Mouse (Mus musculus): ENCODE data around the gene Gpld1. TPM values are rescaled to one million over a fixed set of nuclear protein-coding genes. Genes with fewer than 3 reads are reported as not detected.

Gene Gpld1
- polyA plus RNA-seq, 1 experiment = 0.04 TPM

DNA sequence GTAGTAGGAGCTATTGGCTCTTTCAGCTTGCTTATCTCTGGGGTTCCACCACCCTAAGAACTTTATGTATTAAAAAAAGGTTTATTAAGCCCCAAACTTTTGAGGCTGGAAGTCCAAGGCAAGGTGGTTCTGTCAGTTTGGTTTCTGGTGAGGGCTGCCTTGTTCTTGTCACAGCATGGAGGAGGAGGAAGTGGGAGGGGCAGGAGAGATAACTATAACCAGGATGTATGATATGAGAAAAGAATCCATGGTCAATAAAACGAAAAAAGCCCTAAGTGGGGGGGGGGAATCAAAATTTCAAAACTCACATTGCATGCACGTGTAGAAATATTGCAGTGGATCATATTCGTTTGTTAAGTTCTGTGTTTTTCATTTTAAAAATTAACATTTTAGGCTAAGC lies 80.2 kb downstream of the Gpld1 start:
- TF ChIP-seq POLR2AphosphoS2 (IDR thresholded peaks at IDR 0.05; ENCODE audit: insufficient read length, low read depth) = no peak
- no peak for TF ChIP-seq MYOD1 (IDR thresholded peaks at IDR 0.05; ENCODE audit: control insufficient read depth in 1 of 3, insufficient read length in 2 of 3, low read depth in 2 of 3)
- no peak for TF ChIP-seq USF1 (IDR thresholded peaks at IDR 0.05; ENCODE audit: low read depth)
- no peak for TF ChIP-seq TCF3 (IDR thresholded peaks at IDR 0.05; ENCODE audit: insufficient read length, low read depth)
- TF ChIP-seq SRF (IDR thresholded peaks at IDR 0.05; ENCODE audit: control insufficient read depth, insufficient read length, low read depth) = no peak
- no peak for TF ChIP-seq TCF12 (IDR thresholded peaks at IDR 0.05; ENCODE audit: insufficient read depth, poor library complexity, severe bottlenecking)
- no peak for TF ChIP-seq REST (IDR thresholded peaks at IDR 0.05; ENCODE audit: insufficient read depth, insufficient read length)
- TF ChIP-seq MAX (IDR thresholded peaks at IDR 0.05; ENCODE audit: low read depth) = no peak
- no peak for TF ChIP-seq POLR2A (IDR thresholded peaks at IDR 0.05; ENCODE audit: insufficient read length, low read depth)
- no peak overlapping the region for H3ac ChIP-seq (ENCODE audit: control insufficient read depth, insufficient read length)

GRCm38 (mm10) chr13:25024655-25025054 lies 81.7 kb downstream of the Gpld1 start:
- TF ChIP-seq REST (IDR thresholded peaks at IDR 0.05; ENCODE audit: insufficient read depth, insufficient read length) (no peak), SRF (IDR thresholded peaks at IDR 0.05; ENCODE audit: control insufficient read depth, insufficient read length, low read depth) (no peak), POLR2AphosphoS2 (IDR thresholded peaks at IDR 0.05; ENCODE audit: insufficient read length, low read depth) (no peak), CEBPB (IDR thresholded peaks at IDR 0.05; ENCODE audit: insufficient read depth, poor library complexity, severe bottlenecking) (no peak), USF1 (IDR thresholded peaks at IDR 0.05; ENCODE audit: low read depth) (no peak), MYOD1 (IDR thresholded peaks at IDR 0.05; ENCODE audit: control insufficient read depth in 1 of 3, insufficient read length in 2 of 3, low read depth in 2 of 3) (no peak), MYOG (IDR thresholded peaks at IDR 0.05; ENCODE audit: control insufficient read depth in 1 of 3, insufficient read depth in 1 of 3, insufficient read length in 2 of 3, low read depth in 2 of 3) (no peak), TCF3 (IDR thresholded peaks at IDR 0.05; ENCODE audit: insufficient read length, low read depth) (no peak), TCF12 (IDR thresholded peaks at IDR 0.05; ENCODE audit: insufficient read depth, poor library complexity, severe bottlenecking) (no peak), POLR2A (IDR thresholded peaks at IDR 0.05; ENCODE audit: insufficient read length, low read depth) (no peak), E2F4 (IDR thresholded peaks at IDR 0.05; ENCODE audit: insufficient read depth) (no peak), MAX (IDR thresholded peaks at IDR 0.05; ENCODE audit: low read depth) (no peak)
- Histone ChIP-seq H3K27me3 (ENCODE audit: control insufficient read depth, insufficient read depth, insufficient read length) (no peaks in the 10 kb centered on the region), H3K36me3 (ENCODE audit: control insufficient read depth, insufficient read depth) (no peaks in the 10 kb centered on the region), H3K4me3 (no peak overlapping the region), H3ac (ENCODE audit: control insufficient read depth, insufficient read length) (no peak overlapping the region), H3K4me2 (ENCODE audit: low read depth) (no peak overlapping the region), H3K79me2 (ENCODE audit: control insufficient read depth, insufficient read depth) (peaks cover 1% of the 10 kb centered on the region)

More for the DNA sequence above, 80.2 kb downstream of the Gpld1 start:
- Histone ChIP-seq H3K4me3 (no peak overlapping the region), H3K27me3 (ENCODE audit: control insufficient read depth, insufficient read depth, insufficient read length) (no peaks in the 10 kb centered on the region), H3K4me2 (ENCODE audit: low read depth) (no peak overlapping the region), H3K79me2 (ENCODE audit: control insufficient read depth, insufficient read depth) (peaks cover 16% of the 10 kb centered on the region), H3K36me3 (ENCODE audit: control insufficient read depth, insufficient read depth) (no peaks in the 10 kb centered on the region)

- TF ChIP-seq REST (IDR thresholded peaks at IDR 0.05; ENCODE audit: insufficient read depth, insufficient read length) (no peak), MYOG (IDR thresholded peaks at IDR 0.05; ENCODE audit: control insufficient read depth in 1 of 3, insufficient read depth in 1 of 3, insufficient read length in 2 of 3, low read depth in 2 of 3) (no peak), SRF (IDR thresholded peaks at IDR 0.05; ENCODE audit: control insufficient read depth, insufficient read length, low read depth) (no peak), TCF3 (IDR thresholded peaks at IDR 0.05; ENCODE audit: insufficient read length, low read depth) (no peak), TCF12 (IDR thresholded peaks at IDR 0.05; ENCODE audit: insufficient read depth, poor library complexity, severe bottlenecking) (no peak), USF1 (IDR thresholded peaks at IDR 0.05; ENCODE audit: low read depth) (no peak), POLR2AphosphoS2 (IDR thresholded peaks at IDR 0.05; ENCODE audit: insufficient read length, low read depth) (no peak), E2F4 (IDR thresholded peaks at IDR 0.05; ENCODE audit: insufficient read depth) (no peak), MYOD1 (IDR thresholded peaks at IDR 0.05; ENCODE audit: control insufficient read depth in 1 of 3, insufficient read length in 2 of 3, low read depth in 2 of 3) (no peak), CEBPB (IDR thresholded peaks at IDR 0.05; ENCODE audit: insufficient read depth, poor library complexity, severe bottlenecking) (no peak), MAX (IDR thresholded peaks at IDR 0.05; ENCODE audit: low read depth) (no peak), POLR2A (IDR thresholded peaks at IDR 0.05; ENCODE audit: insufficient read length, low read depth) (no peak)
- Histone ChIP-seq H3K4me2 (ENCODE audit: low read depth) (no peak overlapping the region), H3K27me3 (ENCODE audit: control insufficient read depth, insufficient read depth, insufficient read length) (no peaks in the 10 kb centered on the region), H3K36me3 (ENCODE audit: control insufficient read depth, insufficient read depth) (no peaks in the 10 kb centered on the region), H3K79me2 (ENCODE audit: control insufficient read depth, insufficient read depth) (no peaks in the 10 kb centered on the region), H3ac (ENCODE audit: control insufficient read depth, insufficient read length) (no peak overlapping the region), H3K4me3 (no peak overlapping the region)
These were observed 83.6 kb downstream of the Gpld1 start for GRCm38 (mm10) chr13:25026409-25027113.

DNA sequence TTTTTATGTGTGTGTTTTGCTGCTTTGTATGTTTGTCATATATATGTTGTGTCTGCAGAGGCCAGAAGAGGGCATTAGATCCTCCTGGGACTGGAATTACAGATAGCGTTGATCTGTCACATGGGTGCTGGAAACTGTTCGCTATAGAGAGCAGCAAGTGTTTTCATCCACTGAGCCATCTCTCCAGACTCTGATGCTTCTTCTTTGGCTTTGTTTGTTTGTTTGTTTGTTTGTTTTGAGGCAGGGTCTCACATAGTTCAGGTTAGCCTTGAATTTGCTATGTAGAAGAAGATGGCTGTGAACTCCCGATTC lies 84.1 kb downstream of the Gpld1 start:
- H3K36me3 ChIP-seq (ENCODE audit: control insufficient read depth, insufficient read depth) = no peaks in the 10 kb centered on the region
- H3K4me2 ChIP-seq (ENCODE audit: low read depth) = no peak overlapping the region
- no peak overlapping the region for H3K4me3 ChIP-seq
- no peak overlapping the region for H3ac ChIP-seq (ENCODE audit: control insufficient read depth, insufficient read length)
- H3K27me3 ChIP-seq (ENCODE audit: control insufficient read depth, insufficient read depth, insufficient read length) = no peaks in the 10 kb centered on the region
- no peak for TF ChIP-seq POLR2A (IDR thresholded peaks at IDR 0.05; ENCODE audit: insufficient read length, low read depth)
- no peak for TF ChIP-seq REST (IDR thresholded peaks at IDR 0.05; ENCODE audit: insufficient read depth, insufficient read length)
- TF ChIP-seq CEBPB (IDR thresholded peaks at IDR 0.05; ENCODE audit: insufficient read depth, poor library complexity, severe bottlenecking) = no peak
- TF ChIP-seq TCF3 (IDR thresholded peaks at IDR 0.05; ENCODE audit: insufficient read length, low read depth) = no peak
- no peak for TF ChIP-seq SRF (IDR thresholded peaks at IDR 0.05; ENCODE audit: control insufficient read depth, insufficient read length, low read depth)
- TF ChIP-seq POLR2AphosphoS2 (IDR thresholded peaks at IDR 0.05; ENCODE audit: insufficient read length, low read depth) = no peak
- TF ChIP-seq MYOG (IDR thresholded peaks at IDR 0.05; ENCODE audit: control insufficient read depth in 1 of 3, insufficient read depth in 1 of 3, insufficient read length in 2 of 3, low read depth in 2 of 3) = no peak
- no peak for TF ChIP-seq TCF12 (IDR thresholded peaks at IDR 0.05; ENCODE audit: insufficient read depth, poor library complexity, severe bottlenecking)
- no peak for TF ChIP-seq E2F4 (IDR thresholded peaks at IDR 0.05; ENCODE audit: insufficient read depth)
- no peak for TF ChIP-seq MYOD1 (IDR thresholded peaks at IDR 0.05; ENCODE audit: control insufficient read depth in 1 of 3, insufficient read length in 2 of 3, low read depth in 2 of 3)
- H3K79me2 ChIP-seq (ENCODE audit: control insufficient read depth, insufficient read depth) = no peaks in the 10 kb centered on the region
